Mouse (Mus musculus) naive thymus-derived CD4-positive, alpha-beta T cell, adult 2 months (primary cell): ENCODE results near the gene Tmem131.
"Not testable (repeated sequence)": the region's sequence is repeated elsewhere in the genome, so short reads cannot be mapped to it uniquely, and the experiment has no call there.

Experiments
- DNase-seq: peaks from one replicate; pipeline ENCODE4 v3.0.0-alpha.2; 2011; ENCODE audit warnings: low read depth

Tmem131 gene

DNA sequence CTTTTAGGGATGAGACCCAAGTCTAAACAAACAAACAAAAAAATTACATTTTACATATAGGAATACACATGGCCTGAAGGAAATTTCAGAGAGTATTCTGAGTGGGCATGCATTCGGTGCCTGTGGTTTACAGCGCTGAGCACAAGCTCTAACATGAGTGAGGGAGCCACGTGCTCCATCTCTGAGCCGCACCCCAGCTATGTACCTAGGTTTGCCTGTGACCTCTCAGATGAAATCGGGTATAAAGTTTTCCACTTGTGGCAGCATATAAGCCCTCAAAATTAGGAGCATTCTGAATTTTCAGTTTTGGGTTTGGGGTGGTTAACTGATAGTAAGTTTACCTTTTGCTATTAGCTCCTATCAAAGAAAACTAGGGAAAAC, 28.3 kb downstream of the Tmem131 start:
- peak; percentile 68 for DNase-seq

DNA sequence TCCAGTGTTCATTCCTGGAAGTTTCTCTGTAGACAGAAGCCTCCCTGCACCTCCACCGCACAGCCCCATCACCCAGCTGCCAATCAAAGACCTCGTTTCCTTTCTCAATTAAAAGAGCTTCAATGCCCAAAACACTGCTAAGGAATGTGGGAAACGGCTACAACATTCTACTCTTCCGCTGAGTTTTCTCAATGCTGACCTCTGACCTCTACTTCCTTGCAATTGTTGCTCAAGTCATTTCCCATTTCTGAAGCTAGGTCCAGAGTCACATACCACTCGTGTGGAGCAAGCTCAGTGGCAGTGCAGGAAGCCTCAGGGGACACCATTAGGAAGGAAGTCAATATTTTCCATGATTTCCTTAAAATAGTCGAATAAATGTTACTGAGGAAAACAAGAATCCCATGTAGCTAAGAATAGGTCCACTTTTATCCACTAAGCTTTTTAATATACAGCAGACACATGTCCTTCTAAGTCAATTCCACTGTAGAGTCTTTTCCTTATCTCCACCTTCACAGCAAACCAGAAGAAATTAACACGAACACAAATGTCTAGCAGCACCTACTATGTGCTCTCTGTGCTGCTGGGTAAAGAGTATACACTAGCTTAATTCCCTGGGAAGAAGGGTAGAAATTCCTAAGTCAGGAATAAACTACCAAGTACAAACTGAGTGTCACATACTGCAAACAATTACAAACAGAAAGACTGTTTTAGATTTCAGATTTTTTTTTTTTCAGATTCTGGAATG, 28.8 kb downstream of the Tmem131 start:
- DNase-seq, result no peak

DNA sequence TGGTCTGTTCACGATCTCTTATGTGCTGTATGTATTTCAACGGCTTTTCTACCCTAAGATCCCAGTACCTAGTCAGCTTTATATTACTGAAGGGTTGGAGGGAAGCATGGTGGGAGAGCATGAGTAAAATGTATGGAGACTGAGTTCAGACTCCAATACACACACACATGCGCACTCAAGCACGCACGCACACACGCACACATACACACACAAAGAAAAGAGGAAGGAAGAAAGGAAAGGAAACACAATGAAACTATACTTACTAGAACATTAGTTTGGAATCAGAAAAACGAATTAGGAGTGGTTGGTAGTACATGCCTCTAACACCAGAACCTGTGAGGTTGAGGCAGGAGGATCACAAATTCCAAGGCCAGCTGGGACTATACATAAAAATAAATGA, 29.7 kb downstream of the Tmem131 start:
- DNase-seq, result no peak

DNA sequence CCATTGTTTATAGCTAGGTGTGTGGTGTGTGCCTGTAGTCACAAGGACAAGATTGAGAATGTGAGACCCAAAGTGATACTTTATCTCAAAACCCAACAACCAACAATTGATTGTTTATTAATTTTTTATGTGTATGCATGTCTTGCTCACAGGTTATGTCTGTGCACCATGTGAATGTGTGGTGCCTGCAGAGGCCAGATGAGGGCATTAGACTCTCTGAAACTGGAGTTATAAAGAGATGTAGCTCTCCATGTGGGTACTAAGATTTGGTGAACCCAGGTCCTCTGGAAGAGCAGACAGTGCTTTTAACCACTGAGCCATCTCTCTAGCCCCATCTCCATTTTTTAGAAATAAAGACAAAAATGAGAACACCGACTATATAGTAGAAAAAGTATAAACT, 31.2 kb downstream of the Tmem131 start:
- DNase-seq, result no peak

DNA sequence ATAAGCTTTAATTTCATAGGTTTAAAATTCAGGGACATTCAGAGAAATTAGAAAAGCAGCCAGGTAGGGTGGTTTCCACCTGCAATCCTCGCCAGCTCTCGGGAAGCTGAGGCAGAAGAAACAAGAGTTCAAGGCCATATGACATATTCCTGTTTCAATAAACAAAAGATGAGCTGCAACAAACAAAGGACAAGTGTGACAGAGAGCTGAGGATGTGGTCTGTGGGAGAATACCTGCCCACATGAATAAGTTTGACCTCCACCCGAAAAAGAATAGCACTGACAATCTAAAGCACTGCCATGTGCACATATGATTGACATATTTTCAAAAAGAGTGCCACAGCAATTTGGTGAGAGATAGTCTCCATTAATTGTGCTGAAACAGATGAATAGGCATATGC, 31.9 kb downstream of the Tmem131 start:
- peak; percentile 64 for DNase-seq

DNA sequence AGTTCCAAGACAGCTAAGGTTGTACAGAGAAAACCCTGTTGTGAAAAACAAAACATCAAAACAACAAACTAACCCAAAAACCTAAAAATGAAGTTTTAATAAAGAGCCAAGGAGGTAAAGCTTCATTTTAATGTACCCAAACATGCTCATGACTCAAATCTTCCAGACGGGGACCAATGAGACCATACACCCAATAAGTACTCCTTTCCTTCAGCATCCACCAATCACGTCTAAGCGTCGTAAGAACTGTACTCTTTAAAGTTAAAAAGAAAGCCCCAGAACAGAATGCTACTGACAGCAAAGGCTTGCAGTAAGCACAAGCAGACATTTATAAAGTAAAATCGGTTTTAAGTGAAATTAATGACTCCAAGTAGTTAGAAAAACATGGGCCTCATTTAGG, 33.1 kb downstream of the Tmem131 start:
- peak; percentile 75 for DNase-seq

DNA sequence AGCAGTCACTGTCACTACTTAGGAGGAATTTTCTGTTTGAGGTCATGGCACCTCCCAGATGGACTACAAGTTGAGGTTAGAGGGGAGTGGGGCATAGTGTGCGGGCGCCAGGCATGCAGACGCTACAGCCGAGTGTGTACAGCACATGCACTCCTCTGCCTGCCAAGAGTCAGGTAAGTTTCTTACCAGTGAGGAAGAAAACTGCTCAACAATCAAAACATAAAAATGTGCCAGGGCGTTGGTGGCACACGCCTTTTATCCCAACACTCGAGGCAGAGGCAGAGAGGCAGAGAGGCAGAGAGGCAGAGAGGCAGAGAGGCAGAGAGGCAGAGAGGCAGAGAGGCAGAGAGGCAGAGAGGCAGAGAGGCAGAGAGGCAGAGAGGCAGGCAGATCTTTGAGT, 33.5 kb downstream of the Tmem131 start:
- not testable (repeated sequence) for DNase-seq

DNA sequence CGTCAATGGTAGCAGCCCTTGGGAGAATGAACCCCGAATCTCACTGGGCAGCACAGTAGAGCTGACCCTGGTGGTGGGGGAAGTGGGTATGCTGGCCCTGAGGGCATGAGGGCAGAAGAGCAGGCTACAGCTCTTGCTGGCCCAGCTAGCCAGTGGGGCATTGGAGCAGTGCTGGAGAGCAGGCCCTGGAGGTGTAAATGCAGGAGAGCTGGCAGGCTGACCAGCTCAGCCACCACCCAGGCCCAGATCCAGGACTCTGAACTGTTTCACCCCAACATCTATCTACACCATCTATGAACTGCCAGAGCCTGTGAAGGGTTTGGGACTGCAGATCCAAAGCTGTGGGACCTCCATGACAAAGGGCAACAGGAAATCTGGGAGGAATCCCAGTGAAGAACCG, 38.2 kb downstream of the Tmem131 start:
- no peak for DNase-seq

DNA sequence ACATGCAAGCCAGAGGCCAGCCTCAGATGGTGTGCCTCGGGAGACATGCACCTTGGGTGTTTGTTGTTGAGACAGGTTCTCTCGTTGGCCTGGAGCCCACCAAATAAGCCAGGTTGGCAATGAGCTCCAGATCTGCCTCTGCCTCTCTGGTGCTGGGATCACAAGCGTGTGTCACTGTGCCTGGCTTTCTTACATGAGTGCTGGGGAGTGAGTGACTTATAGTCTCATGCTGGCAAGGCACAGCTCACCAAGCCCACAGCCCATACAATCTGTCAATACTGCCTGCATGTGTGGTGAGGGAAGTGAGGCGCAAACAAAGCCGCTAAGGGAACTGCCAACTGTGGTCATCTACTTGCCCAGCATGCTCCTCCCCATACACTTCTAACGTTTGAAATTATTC, 39.0 kb downstream of the Tmem131 start:
- DNase-seq, result peak; percentile 28

DNA sequence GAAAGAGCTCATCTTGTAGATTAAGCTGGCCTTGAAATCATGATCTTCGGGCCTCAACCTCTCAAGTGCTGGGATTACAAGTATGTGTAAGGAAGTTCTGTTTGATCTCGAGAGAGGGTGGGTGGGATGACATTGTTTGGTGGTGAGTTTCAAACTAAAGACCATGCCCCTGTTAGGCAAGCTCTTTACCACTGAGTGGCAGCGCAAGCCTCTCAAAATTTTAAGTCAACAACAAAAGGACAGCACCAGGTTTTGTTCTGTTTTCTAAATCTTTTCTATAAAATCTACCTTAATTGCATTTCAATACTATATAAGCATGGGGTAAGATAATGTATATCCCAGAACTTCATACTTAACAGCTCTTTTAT, 39.4 kb downstream of the Tmem131 start:
- DNase-seq, result peak; percentile 58

DNA sequence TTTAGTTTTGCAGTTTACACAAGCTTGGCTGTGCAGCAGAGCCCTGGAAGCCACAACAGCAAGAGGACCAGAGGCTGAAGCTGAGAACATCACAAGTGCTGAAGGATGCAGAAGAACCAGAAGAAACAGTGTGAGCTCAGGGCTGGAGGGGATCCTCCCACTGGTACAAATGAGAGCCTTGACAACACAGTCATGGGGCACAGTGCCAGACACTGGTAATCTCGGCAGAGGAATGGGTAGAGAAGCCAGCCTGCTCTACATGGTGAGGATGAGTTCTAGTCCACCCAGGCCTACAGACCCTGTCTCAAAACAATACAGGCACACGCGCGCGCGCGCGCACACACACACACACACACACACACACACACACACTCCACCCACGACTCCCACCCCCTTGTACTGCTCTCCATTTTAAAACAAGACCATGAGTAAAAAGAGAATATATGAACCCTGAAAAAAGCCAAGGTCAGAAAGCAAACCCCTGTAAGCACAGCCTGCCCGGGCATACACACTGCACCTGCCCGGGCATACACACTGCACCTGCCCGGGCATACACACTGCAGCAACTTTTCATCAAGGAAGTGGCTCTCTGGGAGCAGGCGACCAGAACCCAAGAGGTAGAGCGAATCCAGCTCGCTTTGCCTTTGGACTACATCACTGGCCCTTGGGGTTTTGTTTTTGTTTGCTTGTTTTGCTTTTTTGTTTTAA, 39.9 kb downstream of the Tmem131 start:
- peak; percentile 22 for DNase-seq

DNA sequence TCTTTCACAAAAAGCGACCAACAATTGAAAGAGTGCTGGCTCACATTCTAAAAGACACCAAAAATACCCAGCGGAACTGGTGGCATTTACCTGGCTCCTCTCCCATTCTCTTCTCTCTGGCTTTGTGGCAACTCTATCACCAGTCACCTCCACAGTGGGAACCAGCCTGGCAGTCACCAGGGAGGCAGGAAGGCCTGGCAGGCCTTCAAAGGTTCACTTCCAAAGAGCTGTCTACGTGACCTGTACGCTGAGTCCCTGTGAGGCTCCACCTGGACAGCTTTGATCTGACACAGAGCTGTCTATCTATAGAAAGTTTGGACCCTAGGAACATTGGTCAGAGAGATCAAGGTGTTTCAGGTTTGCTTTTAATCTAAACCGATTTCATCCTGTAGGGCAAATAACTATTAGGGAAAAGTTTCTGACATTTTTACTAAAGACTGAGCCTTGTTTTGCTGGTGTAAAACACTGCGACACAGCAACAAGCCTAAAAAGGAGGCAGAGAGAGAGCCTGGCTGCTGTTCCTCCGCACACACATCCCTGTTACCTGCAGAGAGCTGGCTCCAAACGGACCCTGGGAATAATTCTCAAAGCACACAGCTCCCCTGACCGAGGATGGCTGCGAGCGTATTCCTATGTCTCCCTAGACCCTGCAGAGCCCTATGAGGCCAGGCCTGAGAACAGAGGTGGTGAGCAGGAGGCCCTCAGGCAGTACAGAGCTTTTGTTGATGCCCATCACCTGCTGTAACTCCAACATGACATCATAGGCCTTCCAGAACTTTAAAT, 40.7 kb downstream of the Tmem131 start:
- no peak for DNase-seq

DNA sequence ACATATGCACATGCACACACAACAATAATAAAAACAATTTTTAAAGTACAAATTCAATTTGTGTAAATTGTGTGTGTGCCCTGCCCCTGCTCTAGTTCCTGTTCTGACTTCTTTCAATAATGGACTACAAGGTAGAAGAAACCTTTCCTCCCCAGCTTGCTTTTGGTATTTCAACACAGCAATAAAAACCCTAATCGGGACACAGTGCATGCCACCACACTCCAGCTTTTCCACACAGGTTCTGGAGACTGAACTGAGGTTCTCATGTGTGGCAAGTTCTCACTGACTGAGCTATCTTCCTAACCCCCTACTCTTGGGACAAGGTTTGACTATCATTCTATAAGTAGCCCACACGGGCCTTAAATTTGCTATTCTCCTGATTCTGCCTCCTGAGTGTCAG, 43.8 kb downstream of the Tmem131 start:
- DNase-seq, result no peak

DNA sequence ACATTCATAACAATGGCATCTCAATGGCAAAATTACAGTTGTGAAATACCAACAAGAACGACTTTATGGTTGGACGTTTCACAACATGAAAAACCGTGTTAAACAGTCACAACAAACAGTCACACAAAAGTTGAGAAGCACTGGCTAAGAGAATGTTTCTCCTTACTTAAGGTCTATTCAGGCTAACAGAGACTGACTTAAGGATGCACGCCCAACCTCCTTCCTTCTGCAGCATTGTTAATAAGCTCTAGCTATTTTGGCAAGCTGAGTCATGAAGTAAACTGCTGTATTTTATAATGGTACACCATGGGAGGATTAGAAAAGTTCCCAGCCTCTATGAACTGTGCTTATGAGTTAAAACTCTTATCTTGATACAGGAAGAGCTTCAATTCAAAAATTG, 47.0 kb downstream of the Tmem131 start:
- no peak for DNase-seq

DNA sequence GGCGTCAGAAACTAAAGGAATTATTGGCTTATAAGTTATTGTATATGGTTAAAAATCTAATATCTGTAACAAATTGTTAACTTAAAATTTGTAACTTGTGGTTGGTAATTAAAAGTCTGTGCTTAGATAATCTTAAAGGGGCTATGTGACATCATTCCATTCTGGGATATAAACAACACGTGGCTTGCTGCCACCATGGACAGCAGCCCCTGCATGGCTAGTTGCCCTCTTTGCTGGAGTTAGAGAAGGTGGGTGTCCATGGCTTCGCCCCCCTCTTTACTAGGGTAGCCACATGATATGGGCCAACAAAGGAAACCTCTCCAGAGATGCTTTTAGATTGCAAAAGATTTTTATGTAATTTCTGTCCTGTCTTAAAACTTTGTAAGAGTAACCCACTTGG, 48.0 kb downstream of the Tmem131 start:
- DNase-seq, result no peak

DNA sequence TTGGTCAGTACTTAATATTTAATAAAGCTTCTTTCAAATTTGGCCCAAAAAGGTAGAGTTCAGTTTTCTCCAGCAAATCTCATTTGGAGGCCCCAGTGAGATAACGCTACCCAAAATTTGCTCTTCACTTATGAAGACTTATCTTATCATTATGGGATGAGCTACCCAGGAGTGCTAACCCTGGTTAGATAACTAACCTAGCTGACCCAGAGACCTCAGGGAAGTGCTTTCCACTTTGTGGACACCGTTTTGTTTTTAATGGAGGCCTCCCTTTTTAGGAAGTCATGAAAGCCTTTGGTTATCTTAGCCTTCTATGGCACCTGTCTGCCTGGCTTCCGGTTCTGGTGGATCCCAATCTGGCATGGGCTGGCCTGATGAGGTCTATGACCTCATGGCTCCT, 49.3 kb downstream of the Tmem131 start:
- DNase-seq, result no peak

DNA sequence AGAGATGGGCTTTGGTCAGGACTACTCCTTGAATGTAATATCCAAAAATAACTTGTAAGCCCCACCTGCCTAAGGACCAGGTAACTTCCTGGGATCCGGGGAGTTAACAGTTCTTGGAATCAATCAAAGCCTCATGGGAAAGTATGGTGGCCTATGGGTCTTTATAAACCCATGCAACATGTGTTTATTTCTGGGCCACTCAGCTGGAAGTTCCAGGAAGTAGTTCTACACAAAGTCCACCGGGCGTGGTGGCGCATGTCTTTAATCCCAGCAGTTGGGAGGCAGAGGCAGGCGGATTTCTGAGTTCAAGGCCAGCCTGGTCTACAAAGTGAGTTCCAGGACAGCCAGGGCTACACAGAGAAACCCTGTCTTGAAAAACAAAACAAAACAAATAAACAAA, 49.7 kb downstream of the Tmem131 start:
- not testable (repeated sequence) for DNase-seq

DNA sequence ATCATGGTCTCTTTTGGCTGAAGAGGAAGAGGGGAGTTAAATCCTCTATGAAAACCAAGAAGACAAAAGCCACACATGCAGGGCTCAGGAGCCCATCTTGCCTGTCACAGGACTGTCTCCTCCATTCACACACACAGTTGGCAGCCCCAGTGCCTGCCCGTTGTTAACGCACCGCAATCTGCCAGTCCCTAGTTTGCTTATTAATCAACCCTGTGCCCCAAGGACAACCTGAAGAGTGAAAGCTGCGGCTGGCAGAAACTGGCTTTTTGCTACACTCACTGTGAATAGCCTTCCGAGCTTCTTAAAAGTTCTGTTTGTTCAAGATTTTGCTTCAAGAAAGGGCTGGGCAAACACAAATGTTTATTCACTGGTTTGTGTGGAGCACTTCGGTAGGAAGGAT, 50.3 kb downstream of the Tmem131 start:
- no peak for DNase-seq

DNA sequence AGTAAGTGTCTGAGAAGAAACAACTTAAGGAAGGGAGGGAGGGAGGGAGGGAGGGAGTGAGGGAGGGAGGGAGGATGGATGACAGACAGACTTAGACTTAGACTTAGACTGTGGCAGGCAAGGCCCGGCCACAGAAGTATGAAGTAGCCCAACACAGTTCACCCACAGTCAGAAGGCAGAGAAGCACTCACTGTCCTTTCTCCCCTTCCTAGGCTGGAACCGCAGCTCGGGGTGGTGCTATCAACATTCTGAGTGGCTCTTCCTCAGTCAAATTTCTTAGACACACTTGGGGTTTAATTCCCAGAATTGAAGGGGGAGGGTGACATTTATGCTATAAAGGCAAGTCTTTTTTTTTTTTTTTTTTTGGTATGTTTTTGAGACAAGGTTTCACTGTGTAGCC, 51.0 kb downstream of the Tmem131 start:
- no peak for DNase-seq

DNA sequence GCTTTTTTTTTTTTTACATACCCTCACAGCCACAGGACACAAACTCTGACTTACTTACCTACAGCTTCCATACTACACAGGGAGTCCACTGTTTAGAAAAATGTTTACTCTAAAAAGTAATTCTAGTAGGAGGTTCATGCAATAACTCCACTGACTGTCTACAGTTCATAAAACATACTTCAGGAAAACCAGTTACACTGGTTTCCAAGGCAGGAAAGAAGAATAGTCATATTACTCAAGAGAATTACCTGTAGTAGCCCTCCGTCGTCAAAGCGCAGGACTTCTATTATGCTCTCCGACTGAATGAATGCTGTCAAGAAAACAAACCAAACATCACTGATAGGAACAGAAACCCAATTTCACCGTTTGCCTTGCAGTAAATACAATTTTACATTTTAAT, 54.5 kb downstream of the Tmem131 start:
- no peak for DNase-seq

DNA sequence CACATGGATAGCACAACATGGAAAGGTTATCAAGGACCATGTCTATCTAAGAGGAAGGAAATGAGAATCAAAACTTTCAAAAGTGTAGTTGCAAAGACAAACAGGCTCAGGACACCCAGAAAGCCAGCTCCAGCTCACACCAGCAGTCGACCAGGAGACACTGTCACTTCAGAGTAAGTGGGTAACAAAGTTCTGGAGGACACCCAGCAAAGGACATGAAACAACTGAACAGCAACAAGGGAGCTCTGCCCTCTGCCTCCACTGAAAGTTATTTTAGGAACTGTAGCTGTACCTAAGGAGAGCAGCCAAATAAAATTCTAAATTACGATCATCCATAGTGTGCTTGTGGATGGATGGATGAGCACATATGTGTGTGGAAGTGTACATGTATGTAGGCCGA, 56.3 kb downstream of the Tmem131 start:
- no peak for DNase-seq

DNA sequence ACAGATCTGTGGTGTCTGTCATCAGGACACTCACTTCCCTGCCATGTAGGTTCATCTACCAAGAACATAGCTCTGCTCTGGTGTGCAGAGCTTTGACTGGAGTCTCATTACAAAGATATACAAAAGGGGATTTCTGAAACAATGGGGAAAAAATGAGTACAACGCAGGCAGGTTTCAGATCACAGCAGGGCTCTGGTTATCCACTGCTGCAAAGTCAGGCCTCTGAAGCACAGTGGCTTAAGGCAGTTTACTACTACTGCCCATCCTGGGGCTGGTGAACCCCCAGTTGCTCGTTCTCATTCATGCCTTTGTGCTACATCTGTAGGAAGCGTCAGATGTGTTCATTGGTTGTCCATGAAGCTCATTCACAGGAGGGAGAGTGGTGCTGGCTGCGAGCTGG, 57.0 kb downstream of the Tmem131 start:
- DNase-seq, result no peak

DNA sequence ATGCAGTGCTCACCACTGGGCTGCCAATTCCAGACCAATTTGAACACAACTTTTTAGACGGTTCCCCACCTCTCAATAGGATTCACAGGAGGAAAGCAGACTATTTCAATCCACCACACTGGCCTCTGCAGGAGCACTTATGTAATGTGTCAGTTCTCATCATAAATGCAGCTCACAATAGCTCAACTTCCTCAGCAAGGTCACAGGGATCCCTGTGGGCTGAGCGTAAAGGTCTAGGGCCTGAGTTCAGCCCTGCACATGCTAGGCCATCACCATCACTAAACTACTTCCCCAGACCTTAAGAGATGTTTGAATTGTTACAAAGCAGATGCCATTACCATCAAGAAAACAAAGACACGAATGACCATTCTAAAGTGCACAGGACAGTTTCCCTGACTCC, 58.9 kb downstream of the Tmem131 start:
- DNase-seq, result no peak
